Mouse (Mus musculus) thymus, adult 2 months (tissue): Measurements from ENCODE around the gene Cdk13. TPM values are rescaled to one million over a fixed set of nuclear protein-coding genes. Genes with fewer than 3 reads are reported as not detected.

Experiments
- DNase-seq: peaks from one replicate; pipeline ENCODE4 v3.0.0; 2021
- H3K27ac ChIP-seq: fragments of 200-500 bp; 2 replicates; pipeline ENCODE4 v1.5.1; 2012; ENCODE audit warnings: low read length, control low read depth; ENCODE audit not compliant: control insufficient read depth, insufficient read depth
- H3K27me3 ChIP-seq: fragments of 200-500 bp; 2 replicates; pipeline ENCODE4 v1.6.1; 2012; ENCODE audit warnings: mild to moderate bottlenecking, low read length, moderate library complexity, mixed read lengths; ENCODE audit not compliant: control insufficient read depth, insufficient read depth
- H3K36me3 ChIP-seq: fragments of 200-500 bp; 2 replicates; pipeline ENCODE4 v1.6.1; 2012; ENCODE audit warnings: mild to moderate bottlenecking, low read length, moderate library complexity; ENCODE audit not compliant: control insufficient read depth, insufficient read depth
- H3K4me1 ChIP-seq: fragments of 200-500 bp; replicated peaks from 2 replicates; pipeline ENCODE4 v1.6.1; 2012; ENCODE audit warnings: low read length; ENCODE audit not compliant: control insufficient read depth, insufficient read depth
- H3K4me3 ChIP-seq: fragments of 200-500 bp; 2 replicates; pipeline ENCODE4 v1.5.1; 2012; ENCODE audit warnings: mild to moderate bottlenecking, low read length, control low read depth, moderate library complexity; ENCODE audit not compliant: control insufficient read depth, insufficient read depth
- CTCF ChIP-seq: fragments of 200-500 bp; IDR thresholded peaks from 2 replicates; pipeline ENCODE4 v1.5.1; 2012; ENCODE audit warnings: mild to moderate bottlenecking, control low read depth, low read length, moderate library complexity, borderline replicate concordance; ENCODE audit not compliant: control insufficient read depth, poor library complexity, insufficient read depth; ENCODE audit errors: extremely low read depth
- POLR2A ChIP-seq: fragments of 200-500 bp; IDR thresholded peaks from 2 replicates; pipeline ENCODE4 v1.6.1; 2012; ENCODE audit warnings: mild to moderate bottlenecking, low read length, control low read depth, moderate library complexity; ENCODE audit not compliant: control insufficient read depth, poor library complexity, insufficient read depth; ENCODE audit errors: extremely low read depth
- WGBS: fragments of 180-500 bp; shearing (Covaris S2); methylation state at CpG from one replicate; pipeline ENCODE4 v1.1.7; 2018; 5-methylcytosine and 5-hydroxymethylcytosine counted together
- polyA plus RNA-seq: library from polyadenylated mRNA; depleted of rRNA; stranded (reverse); fragments of >200 nt; gene quantifications from 2 replicates; pipeline ENCODE4 v1.2.3, GENCODE M21; 2012

The Cdk13 gene
- polyA plus RNA-seq, 1 experiment, result 90.7 TPM

DNA sequence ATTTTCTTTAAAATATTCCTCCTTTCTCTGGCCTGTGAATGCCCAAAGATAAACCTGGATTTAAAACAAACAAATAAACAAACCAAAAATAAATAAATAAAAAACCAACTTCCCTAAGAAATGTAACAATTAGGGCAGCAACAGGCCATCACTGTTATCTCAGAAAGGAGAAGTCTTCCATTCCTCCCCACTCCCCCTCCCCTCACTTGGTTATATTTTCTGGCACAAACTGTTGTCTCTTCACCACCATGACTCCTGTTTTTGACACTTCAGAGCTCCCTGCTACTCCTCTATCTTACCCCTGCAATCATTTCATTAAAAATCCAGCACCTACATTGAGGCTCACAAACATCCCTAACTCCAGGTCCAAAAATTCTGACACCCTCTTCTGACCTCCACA, 31.8 kb downstream of the Cdk13 start:
- no peak for DNase-seq
- TF ChIP-seq CTCF (no peak), POLR2A (no peak)
- Histone ChIP-seq H3K36me3 (peaks cover 11% of the 10 kb centered on the region), H3K4me1 (no peaks in the 10 kb centered on the region), H3K27ac (no peak overlapping the region), H3K4me3 (no peak overlapping the region), H3K27me3 (no peaks in the 10 kb centered on the region)

DNA sequence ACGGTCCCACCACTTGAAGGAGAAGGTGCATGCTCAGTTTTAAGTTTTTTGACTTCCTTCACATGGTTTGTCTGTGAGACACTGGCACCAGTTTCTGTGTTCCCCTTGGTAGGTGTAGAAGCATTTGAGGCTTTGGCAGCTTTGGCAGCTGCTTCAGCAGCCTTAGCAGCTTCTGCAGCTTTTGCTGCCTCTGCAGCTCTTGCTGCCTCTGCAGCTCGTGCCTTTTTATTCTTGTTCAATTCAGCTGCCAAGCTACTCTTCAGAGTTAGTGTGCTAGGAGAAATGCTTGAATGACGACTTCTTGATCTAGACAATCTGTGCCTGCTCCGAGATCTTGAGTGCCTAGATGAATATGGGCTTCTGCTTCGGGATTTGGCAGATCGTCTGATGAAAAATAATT, 32.3 kb downstream of the Cdk13 start:
- 89% methylated on average over 6 of the region's 6 CpGs for WGBS
- Histone ChIP-seq H3K4me3 (no peak overlapping the region), H3K4me1 (no peaks in the 10 kb centered on the region), H3K36me3 (peaks cover 11% of the 10 kb centered on the region), H3K27me3 (no peaks in the 10 kb centered on the region), H3K27ac (no peak overlapping the region)
- DNase-seq, result no peak
- TF ChIP-seq CTCF, result no peak

- no peaks in the 10 kb centered on the region for H3K4me1 ChIP-seq
- H3K4me3 ChIP-seq, result no peak overlapping the region
- H3K27ac ChIP-seq, result no peak overlapping the region
- WGBS, result 90% methylated on average over 1 of the region's 1 CpGs
- peaks cover 14% of the 10 kb centered on the region for H3K36me3 ChIP-seq
- no peak for DNase-seq
- no peaks in the 10 kb centered on the region for H3K27me3 ChIP-seq
- no peak for TF ChIP-seq POLR2A
- TF ChIP-seq CTCF, result no peak
Observed at GRCm38 (mm10) chr13:17762405-17762804, 42.5 kb downstream of the Cdk13 start.

GRCm38 (mm10) chr13:17754997-17755396, 49.9 kb downstream of the Cdk13 start:
- WGBS, result 58% methylated on average over 4 of the region's 4 CpGs
- H3K4me3 ChIP-seq, result no peak overlapping the region
- no peak overlapping the region for H3K27ac ChIP-seq
- no peaks in the 10 kb centered on the region for H3K36me3 ChIP-seq
- H3K4me1 ChIP-seq, result no peaks in the 10 kb centered on the region
- no peaks in the 10 kb centered on the region for H3K27me3 ChIP-seq
- DNase-seq, result no peak
- TF ChIP-seq POLR2A, result no peak
- TF ChIP-seq CTCF, result no peak

- TF ChIP-seq CTCF, result no peak
- no peak for TF ChIP-seq POLR2A
- DNase-seq, result no peak
- Histone ChIP-seq H3K4me1 (peaks cover 2% of the 10 kb centered on the region; the same call in 1 of the 2 replicates), H3K36me3 (peaks cover 15% of the 10 kb centered on the region; the same call in 1 of the 2 replicates), H3K4me3 (no peak overlapping the region), H3K27ac (no peak overlapping the region), H3K27me3 (no peaks in the 10 kb centered on the region)
- 94% methylated on average over 3 of the region's 3 CpGs for WGBS
Observed at GRCm38 (mm10) chr13:17728798-17729197, 76.1 kb downstream of the Cdk13 start.

DNA sequence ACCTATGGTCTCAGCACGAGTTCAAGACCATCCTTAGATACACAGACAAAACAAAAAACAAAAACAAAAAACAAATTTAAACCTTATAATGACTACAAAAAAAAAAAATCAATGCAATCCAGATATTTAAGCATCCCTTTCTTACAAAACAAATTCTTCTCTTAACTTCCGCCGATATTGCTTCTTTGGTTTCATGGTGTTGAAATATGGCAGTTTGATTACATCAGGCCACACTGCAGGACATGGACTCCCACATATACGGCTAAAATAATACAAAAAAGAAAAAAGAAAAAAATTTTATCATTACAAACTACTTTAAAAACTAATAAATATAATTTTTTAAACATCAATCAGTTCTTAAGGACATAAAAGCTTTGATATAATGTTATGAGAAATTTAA, 77.0 kb downstream of the Cdk13 start:
- TF ChIP-seq POLR2A (no peak), CTCF (no peak)
- Histone ChIP-seq H3K27ac (no peak overlapping the region), H3K4me3 (no peak overlapping the region), H3K27me3 (no peaks in the 10 kb centered on the region), H3K36me3 (peaks cover 15% of the 10 kb centered on the region; the same call in 1 of the 2 replicates), H3K4me1 (peaks cover 2% of the 10 kb centered on the region; the same call in 1 of the 2 replicates)
- 96% methylated on average over 4 of the region's 4 CpGs for WGBS
- no peak for DNase-seq

- no peak overlapping the region for H3K27ac ChIP-seq
- no peak for TF ChIP-seq POLR2A
- no peak for TF ChIP-seq CTCF
- no peak for DNase-seq
- no peaks in the 10 kb centered on the region for H3K27me3 ChIP-seq
- no peaks in the 10 kb centered on the region for H3K4me1 ChIP-seq
- WGBS, result 91% methylated on average over 1 of the region's 1 CpGs
- no peak overlapping the region for H3K4me3 ChIP-seq
- H3K36me3 ChIP-seq, result peaks cover 39% of the 10 kb centered on the region
Observed at GRCm38 (mm10) chr13:17717357-17717756, 87.5 kb downstream of the Cdk13 start.

DNA sequence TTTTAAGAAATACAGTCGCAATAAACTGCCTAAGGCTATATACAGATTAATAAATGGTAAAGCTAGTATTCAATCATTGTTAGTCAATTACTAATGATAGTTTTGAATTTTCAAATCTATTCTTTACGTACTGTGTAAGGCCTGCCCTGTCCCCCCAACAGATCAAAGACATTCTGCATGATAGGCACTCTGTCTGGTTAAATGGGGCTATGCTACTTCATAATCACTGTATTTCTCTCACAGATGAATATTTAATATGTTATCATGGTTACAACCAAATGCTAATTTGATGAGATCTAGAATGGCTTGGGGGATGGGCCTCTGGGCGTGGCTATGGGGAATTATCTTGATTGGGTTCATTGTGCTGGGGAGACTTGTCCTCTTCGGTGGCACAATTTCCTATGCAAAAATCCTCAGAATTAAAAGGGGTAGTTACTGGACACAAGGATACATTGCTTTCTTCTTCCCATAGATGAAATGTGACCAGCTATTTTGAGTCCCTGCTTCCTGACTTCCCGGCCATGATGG, 96.0 kb downstream of the Cdk13 start:
- H3K36me3 ChIP-seq, result no peaks in the 10 kb centered on the region
- no peak overlapping the region for H3K4me3 ChIP-seq
- DNase-seq, result no peak
- H3K27ac ChIP-seq, result no peak overlapping the region
- WGBS, result 96% methylated on average over 5 of the region's 5 CpGs
- H3K4me1 ChIP-seq, result no peaks in the 10 kb centered on the region
- TF ChIP-seq POLR2A, result no peak
- TF ChIP-seq CTCF, result no peak
- no peaks in the 10 kb centered on the region for H3K27me3 ChIP-seq
